Mouse (Mus musculus) stomach, postnatal 0 days (tissue): ENCODE measurements around the gene Amotl2. TPM values are rescaled to one million over a fixed set of nuclear protein-coding genes. Genes with fewer than 3 reads are reported as not detected.
A peak's percentile ranks its signal among the peaks of the same experiment; 100 is the strongest.

Experiments used
- ATAC-seq: fragments of 200-750 bp; cut with Nextera tagmentation; 2 replicates; pipeline ENCODE4 v1.8.0; 2017; ENCODE audit not compliant: low FRiP score, low TSS enrichment
- DNase-seq: peaks from one replicate; pipeline ENCODE4 v3.0.0-alpha.2; 2016; ENCODE audit warnings: low spot score
- H3K27ac ChIP-seq: fragments of 300-500 bp; sonication (generic); replicated peaks from 2 replicates; pipeline ENCODE4 v1.5.1; 2014; ENCODE audit warnings: mild to moderate bottlenecking, control low read depth
- H3K27me3 ChIP-seq: fragments of 300-500 bp; sonication (generic); 2 replicates; pipeline ENCODE4 v1.6.1; 2014; ENCODE audit warnings: low read length; ENCODE audit not compliant: control insufficient read depth, insufficient read depth
- H3K36me3 ChIP-seq: fragments of 300-500 bp; sonication (generic); 2 replicates; pipeline ENCODE4 v1.6.1; 2014; ENCODE audit warnings: low read length, mixed read lengths; ENCODE audit not compliant: control insufficient read depth, insufficient read depth
- H3K4me1 ChIP-seq: fragments of 300-500 bp; sonication (generic); replicated peaks from 2 replicates; pipeline ENCODE4 v1.6.1; 2014; ENCODE audit warnings: antibody characterized with exemption; ENCODE audit not compliant: control insufficient read depth, insufficient read depth
- H3K4me2 ChIP-seq: fragments of 300-500 bp; sonication (generic); replicated peaks from 2 replicates; pipeline ENCODE4 v1.6.1; 2014; ENCODE audit warnings: low read depth, mild to moderate bottlenecking, control low read depth, moderate library complexity
- H3K4me3 ChIP-seq: fragments of 300-500 bp; sonication (generic); 2 replicates; pipeline ENCODE4 v1.5.1; 2014; ENCODE audit warnings: low read depth, low read length, control low read depth
- H3K9ac ChIP-seq: fragments of 300-500 bp; sonication (generic); 2 replicates; pipeline ENCODE4 v1.6.1; 2014; ENCODE audit warnings: mild to moderate bottlenecking, low read length, control low read depth, mixed read lengths
- H3K9me3 ChIP-seq: fragments of 300-500 bp; sonication (generic); 2 replicates; pipeline ENCODE4 v1.6.1; 2016; ENCODE audit warnings: low read length; ENCODE audit not compliant: control insufficient read depth
- CTCF ChIP-seq: IDR thresholded peaks from 2 replicates; pipeline ENCODE4 v1.5.1; 2016; ENCODE audit warnings: antibody characterized with exemption, low read depth, mild to moderate bottlenecking, moderate library complexity
- EP300 ChIP-seq: optimal IDR thresholded peaks from 2 replicates; pipeline ENCODE3; 2016; ENCODE audit warnings: antibody characterized with exemption
- WGBS: fragments of 180-500 bp; shearing (Covaris S2); extraction: QIAGEN DNeasy Blood & Tissue Kit; methylation state at CpG from one replicate; pipeline ENCODE4 v1.1.7; 2014; 5-methylcytosine and 5-hydroxymethylcytosine counted together
- polyA plus RNA-seq: library from polyadenylated mRNA; unstranded; fragments of >200 nt; fragmentation: Nextera tagmentation; extraction: Ambion mirVana; gene quantifications from 2 replicates; pipeline ENCODE4 v1.2.1, GENCODE M21; 2015

Amotl2 gene
- polyA plus RNA-seq, 1 experiment from 2014 or later: 18.6 TPM

- H3K9me3 ChIP-seq: no peaks in the 10 kb centered on the region
- no peak overlapping the region for H3K4me3 ChIP-seq
- H3K4me1 ChIP-seq: peaks cover 12% of the 10 kb centered on the region; the same call in 1 of the 2 replicates
- H3K27me3 ChIP-seq: no peaks in the 10 kb centered on the region
- peak overlapping the region; percentile 77 for H3K27ac ChIP-seq
- no peak overlapping the region for H3K9ac ChIP-seq
- H3K36me3 ChIP-seq: no peaks in the 10 kb centered on the region
- TF ChIP-seq EP300 (peak; percentile 67), CTCF (peak; percentile 95)
- no peak overlapping the region for H3K4me2 ChIP-seq
- DNase-seq: peak; percentile 94
- WGBS: 6% methylated on average over 15 of the region's 15 CpGs
- ATAC-seq: peak; percentile 89
Observed at GRCm38 (mm10) chr9:102779493-102779892, 63.0 kb downstream of the Amotl2 start.

Other genes starting within 250 kb of the Amotl2 start
- gene Ky, start 210.9 kb upstream of the Amotl2 start, polyA plus RNA-seq: 0.08 and 0.13 TPM in 2 replicates
- 172 and 179 TPM in 2 replicates for gene Anapc13, start 90.4 kb upstream of the Amotl2 start, polyA plus RNA-seq
- 24.4 and 27.8 TPM in 2 replicates for gene Cep63, start 90.1 kb upstream of the Amotl2 start, polyA plus RNA-seq
- 16.8 and 24.2 TPM in 2 replicates for gene Ryk, start 118.2 kb downstream of the Amotl2 start, polyA plus RNA-seq